Mouse (Mus musculus): ENCODE data around the gene Rtkn2. TPM values are rescaled to one million over a fixed set of nuclear protein-coding genes. Genes with fewer than 3 reads are reported as not detected.

Gene Rtkn2
- polyA plus RNA-seq, 1 experiment from 2014 or later, result 7.9 TPM

- no peaks in the 10 kb centered on the region for H3K27me3 ChIP-seq
- H3K36me3 ChIP-seq, result no peaks in the 10 kb centered on the region
- ATAC-seq (ENCODE audit: insufficient number of reproducible peaks, low FRiP score, low TSS enrichment, low read depth), result no peak
- WGBS, result 58% methylated on average over 6 of the region's 6 CpGs
- H3K4me3 ChIP-seq (replicated peaks), result no peak overlapping the region
- no peak overlapping the region for H3K27ac ChIP-seq (replicated peaks)
- no peak overlapping the region for H3K4me2 ChIP-seq (replicated peaks)
- no peaks in the 10 kb centered on the region for H3K9me3 ChIP-seq (replicated peaks)
- no peak overlapping the region for H3K9ac ChIP-seq
- peaks cover 3% of the 10 kb centered on the region; the same call in 1 of the 2 replicates for H3K4me1 ChIP-seq
Observed at GRCm38 (mm10) chr10:68081712-68082111, 102.3 kb downstream of the Rtkn2 start.

- WGBS, result 68% methylated on average over 4 of the region's 4 CpGs
- H3K9me3 ChIP-seq (replicated peaks), result no peaks in the 10 kb centered on the region
Observed at GRCm38 (mm10) chr10:68085574-68085973, 106.2 kb downstream of the Rtkn2 start.

GRCm38 (mm10) chr10:68086973-68087372 is 107.6 kb downstream of the Rtkn2 start:
- no peak overlapping the region for H3K4me3 ChIP-seq (replicated peaks)
- peaks cover 15% of the 10 kb centered on the region; the same call in 1 of the 2 replicates for H3K4me1 ChIP-seq
- no peak for ATAC-seq (ENCODE audit: insufficient number of reproducible peaks, low FRiP score, low TSS enrichment, low read depth)
- H3K9ac ChIP-seq, result no peak overlapping the region
- H3K27ac ChIP-seq (replicated peaks), result 0 out of 2 replicates have a peak overlapping the region, but pooled peaks have one; percentile 58
- no peaks in the 10 kb centered on the region for H3K9me3 ChIP-seq (replicated peaks)
- H3K36me3 ChIP-seq, result no peaks in the 10 kb centered on the region
- H3K27me3 ChIP-seq, result no peaks in the 10 kb centered on the region
- H3K4me2 ChIP-seq (replicated peaks), result no peak overlapping the region
- WGBS, result 35% methylated on average over 4 of the region's 4 CpGs

More at GRCm38 (mm10) chr10:68085574-68085973, 106.2 kb downstream of the Rtkn2 start:
- Histone ChIP-seq H3K9ac (no peak overlapping the region), H3K27me3 (no peaks in the 10 kb centered on the region), H3K4me1 (peaks cover 11% of the 10 kb centered on the region; the same call in 1 of the 2 replicates), H3K4me3 (replicated peaks) (no peak overlapping the region), H3K36me3 (no peaks in the 10 kb centered on the region), H3K4me2 (replicated peaks) (no peak overlapping the region), H3K27ac (replicated peaks) (no peak overlapping the region)
- no peak for ATAC-seq (ENCODE audit: insufficient number of reproducible peaks, low FRiP score, low TSS enrichment, low read depth)

- ATAC-seq (ENCODE audit: insufficient number of reproducible peaks, low FRiP score, low TSS enrichment, low read depth), result no peak
- peaks cover 15% of the 10 kb centered on the region; the same call in 1 of the 2 replicates for H3K4me1 ChIP-seq
- H3K27ac ChIP-seq (replicated peaks), result no peak overlapping the region
- H3K4me3 ChIP-seq (replicated peaks), result no peak overlapping the region
- no peak overlapping the region for H3K9ac ChIP-seq
- WGBS, result 69% methylated on average over 3 of the region's 3 CpGs
- no peaks in the 10 kb centered on the region for H3K9me3 ChIP-seq (replicated peaks)
- H3K27me3 ChIP-seq, result no peaks in the 10 kb centered on the region
- no peak overlapping the region for H3K4me2 ChIP-seq (replicated peaks)
- peaks cover 2% of the 10 kb centered on the region; the same call in 1 of the 2 replicates for H3K36me3 ChIP-seq
Observed at GRCm38 (mm10) chr10:68087722-68088121, 108.4 kb downstream of the Rtkn2 start.

- 0 out of 2 replicates have a peak overlapping the region, but pooled peaks have one; percentile 24 for H3K27ac ChIP-seq (replicated peaks)
Observed at GRCm38 (mm10) chr10:68089435-68090196, 110.2 kb downstream of the Rtkn2 start.

GRCm38 (mm10) chr10:68090197-68090535 is 110.8 kb downstream of the Rtkn2 start:
- H3K36me3 ChIP-seq, result peaks cover 15% of the 10 kb centered on the region

More at GRCm38 (mm10) chr10:68089435-68090196, 110.2 kb downstream of the Rtkn2 start:
- 66% methylated on average over 15 of the region's 15 CpGs for WGBS
- Histone ChIP-seq H3K4me1 (peaks cover 15% of the 10 kb centered on the region; the same call in 1 of the 2 replicates), H3K4me3 (replicated peaks) (no peak overlapping the region), H3K4me2 (replicated peaks) (no peak overlapping the region), H3K9ac (no peak overlapping the region), H3K9me3 (replicated peaks) (no peaks in the 10 kb centered on the region), H3K27me3 (no peaks in the 10 kb centered on the region), H3K36me3 (peaks cover 9% of the 10 kb centered on the region; the same call in 1 of the 2 replicates)
- no peak for ATAC-seq (ENCODE audit: insufficient number of reproducible peaks, low FRiP score, low TSS enrichment, low read depth)

GRCm38 (mm10) chr10:68090544-68090943 is 111.2 kb downstream of the Rtkn2 start:
- Histone ChIP-seq H3K9me3 (replicated peaks) (no peaks in the 10 kb centered on the region), H3K4me2 (replicated peaks) (no peak overlapping the region), H3K27me3 (no peaks in the 10 kb centered on the region), H3K4me3 (replicated peaks) (no peak overlapping the region), H3K9ac (no peak overlapping the region), H3K36me3 (peaks cover 18% of the 10 kb centered on the region), H3K4me1 (peaks cover 15% of the 10 kb centered on the region; the same call in 1 of the 2 replicates), H3K27ac (replicated peaks) (no peak overlapping the region; the same call in 1 of the 2 replicates)
- ATAC-seq (ENCODE audit: insufficient number of reproducible peaks, low FRiP score, low TSS enrichment, low read depth), result no peak
- WGBS, result 64% methylated on average over 3 of the region's 3 CpGs

More at GRCm38 (mm10) chr10:68090197-68090535, 110.8 kb downstream of the Rtkn2 start:
- Histone ChIP-seq H3K4me1 (peaks cover 15% of the 10 kb centered on the region; the same call in 1 of the 2 replicates), H3K4me2 (replicated peaks) (no peak overlapping the region), H3K9me3 (replicated peaks) (no peaks in the 10 kb centered on the region), H3K27ac (replicated peaks) (0 out of 2 replicates have a peak overlapping the region, but pooled peaks have one; percentile 24), H3K9ac (no peak overlapping the region), H3K4me3 (replicated peaks) (no peak overlapping the region), H3K27me3 (no peaks in the 10 kb centered on the region)
- 58% methylated on average over 4 of the region's 4 CpGs for WGBS
- ATAC-seq (ENCODE audit: insufficient number of reproducible peaks, low FRiP score, low TSS enrichment, low read depth), result no peak

- Histone ChIP-seq H3K9ac (no peak overlapping the region), H3K4me3 (replicated peaks) (no peak overlapping the region), H3K9me3 (replicated peaks) (no peaks in the 10 kb centered on the region), H3K27me3 (no peaks in the 10 kb centered on the region), H3K4me2 (replicated peaks) (no peak overlapping the region), H3K4me1 (peaks cover 15% of the 10 kb centered on the region; the same call in 1 of the 2 replicates), H3K27ac (replicated peaks) (no peak overlapping the region; the same call in 1 of the 2 replicates), H3K36me3 (peaks cover 22% of the 10 kb centered on the region)
- 79% methylated on average over 11 of the region's 11 CpGs for WGBS
- no peak for ATAC-seq (ENCODE audit: insufficient number of reproducible peaks, low FRiP score, low TSS enrichment, low read depth)
Observed at GRCm38 (mm10) chr10:68091011-68091410, 111.6 kb downstream of the Rtkn2 start.

- H3K9ac ChIP-seq, result no peak overlapping the region
- H3K27ac ChIP-seq (replicated peaks), result no peak overlapping the region
- no peaks in the 10 kb centered on the region for H3K27me3 ChIP-seq
- ATAC-seq (ENCODE audit: insufficient number of reproducible peaks, low FRiP score, low TSS enrichment, low read depth), result no peak
- peaks cover 13% of the 10 kb centered on the region; the same call in 1 of the 2 replicates for H3K4me1 ChIP-seq
- H3K9me3 ChIP-seq (replicated peaks), result no peaks in the 10 kb centered on the region
- H3K36me3 ChIP-seq, result peaks cover 30% of the 10 kb centered on the region
- no peak overlapping the region for H3K4me2 ChIP-seq (replicated peaks)
- H3K4me3 ChIP-seq (replicated peaks), result no peak overlapping the region
- 68% methylated on average over 4 of the region's 4 CpGs for WGBS
Observed at GRCm38 (mm10) chr10:68091840-68092239, 112.5 kb downstream of the Rtkn2 start.

GRCm38 (mm10) chr10:68093496-68093895 is 114.1 kb downstream of the Rtkn2 start:
- Histone ChIP-seq H3K4me2 (replicated peaks) (no peak overlapping the region), H3K9ac (no peak overlapping the region), H3K4me3 (replicated peaks) (no peak overlapping the region), H3K27me3 (no peaks in the 10 kb centered on the region), H3K4me1 (peaks cover 10% of the 10 kb centered on the region; the same call in 1 of the 2 replicates), H3K9me3 (replicated peaks) (no peaks in the 10 kb centered on the region), H3K36me3 (peaks cover 47% of the 10 kb centered on the region), H3K27ac (replicated peaks) (no peak overlapping the region)
- ATAC-seq (ENCODE audit: insufficient number of reproducible peaks, low FRiP score, low TSS enrichment, low read depth), result no peak
- 74% methylated on average over 3 of the region's 3 CpGs for WGBS

- Histone ChIP-seq H3K27me3 (no peaks in the 10 kb centered on the region), H3K27ac (replicated peaks) (no peak overlapping the region), H3K4me1 (0 out of 2 replicates have a peak, but pooled peaks cover 6% of the 10 kb centered on the region), H3K4me3 (replicated peaks) (no peak overlapping the region), H3K36me3 (peaks cover 53% of the 10 kb centered on the region), H3K9ac (no peak overlapping the region), H3K9me3 (replicated peaks) (no peaks in the 10 kb centered on the region), H3K4me2 (replicated peaks) (no peak overlapping the region)
- 89% methylated on average over 2 of the region's 2 CpGs for WGBS
- no peak for ATAC-seq (ENCODE audit: insufficient number of reproducible peaks, low FRiP score, low TSS enrichment, low read depth)
Observed at GRCm38 (mm10) chr10:68095136-68095535, 115.8 kb downstream of the Rtkn2 start.
